Mouse (Mus musculus): ENCODE measurements around the gene P2rx5. TPM values are rescaled to one million over a fixed set of nuclear protein-coding genes. Genes with fewer than 3 reads are reported as not detected.

The P2rx5 gene
- polyA plus RNA-seq, 1 experiment from 2014 or later, result not detected

GRCm38 (mm10) chr11:73162284-73162683 is 2.1 kb downstream of the P2rx5 start:
- ATAC-seq (replicated peaks; ENCODE audit: low FRiP score, low TSS enrichment, low read depth), result no peak

DNA sequence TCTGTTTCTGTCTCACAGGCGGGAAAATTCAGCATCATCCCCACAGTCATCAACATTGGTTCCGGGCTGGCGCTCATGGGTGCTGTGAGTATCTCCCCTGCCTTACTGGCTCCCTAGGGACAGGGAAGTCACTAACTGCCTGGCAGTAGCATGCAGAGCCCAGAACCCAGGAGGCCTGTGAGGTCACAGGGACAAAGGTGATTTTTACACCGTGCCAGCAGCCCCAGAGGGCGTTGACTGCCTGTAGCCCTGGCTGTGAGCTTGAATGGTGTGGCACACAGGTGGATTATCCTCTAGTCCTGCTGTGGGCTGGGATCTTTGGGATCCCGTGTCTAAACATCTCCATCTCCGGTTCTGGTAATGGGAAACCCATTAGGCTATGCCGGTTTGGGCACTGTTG is 7.8 kb downstream of the P2rx5 start:
- no peaks in the 10 kb centered on the region for H3K27me3 ChIP-seq (replicated peaks; ENCODE audit: control insufficient read depth, insufficient read depth, low read length)
- peaks cover 7% of the 10 kb centered on the region for H3K36me3 ChIP-seq (ENCODE audit: control insufficient read depth, insufficient read depth, low read length)

More at GRCm38 (mm10) chr11:73162284-73162683, 2.1 kb downstream of the P2rx5 start:
- H3K9me3 ChIP-seq (ENCODE audit: control insufficient read depth, low read length), result no peaks in the 10 kb centered on the region
- H3K27ac ChIP-seq (ENCODE audit: low read depth), result no peak overlapping the region
- 67% methylated on average over 5 of the region's 5 CpGs for WGBS
- H3K4me1 ChIP-seq (replicated peaks; ENCODE audit: control insufficient read depth, insufficient read depth, low read length), result peaks cover 5% of the 10 kb centered on the region; the same call in 1 of the 2 replicates
- no peak overlapping the region for H3K4me3 ChIP-seq (ENCODE audit: low read depth, low read length)
- no peak overlapping the region for H3K9ac ChIP-seq (ENCODE audit: low read length)
- no peak overlapping the region for H3K4me2 ChIP-seq (ENCODE audit: low read length)
- H3K27me3 ChIP-seq (replicated peaks; ENCODE audit: control insufficient read depth, insufficient read depth, low read length), result peaks cover 27% of the 10 kb centered on the region
- no peak for DNase-seq (ENCODE audit: low spot score)
- H3K36me3 ChIP-seq (ENCODE audit: control insufficient read depth, insufficient read depth, low read length), result no peaks in the 10 kb centered on the region

GRCm38 (mm10) chr11:73168576-73168975 is 8.4 kb downstream of the P2rx5 start:
- H3K9ac ChIP-seq (ENCODE audit: low read length), result no peak overlapping the region
- H3K27me3 ChIP-seq (replicated peaks; ENCODE audit: control insufficient read depth, insufficient read depth, low read length), result no peaks in the 10 kb centered on the region
- no peak overlapping the region for H3K4me2 ChIP-seq (ENCODE audit: low read length)
- 79% methylated on average over 6 of the region's 6 CpGs for WGBS
- no peaks in the 10 kb centered on the region for H3K9me3 ChIP-seq (ENCODE audit: control insufficient read depth, low read length)
- H3K4me1 ChIP-seq (replicated peaks; ENCODE audit: control insufficient read depth, insufficient read depth, low read length), result peaks cover 8% of the 10 kb centered on the region
- no peak overlapping the region for H3K27ac ChIP-seq (ENCODE audit: low read depth)
- no peak for ATAC-seq (replicated peaks; ENCODE audit: low FRiP score, low TSS enrichment, low read depth)
- peaks cover 12% of the 10 kb centered on the region for H3K36me3 ChIP-seq (ENCODE audit: control insufficient read depth, insufficient read depth, low read length)
- H3K4me3 ChIP-seq (ENCODE audit: low read depth, low read length), result no peak overlapping the region
- no peak for DNase-seq (ENCODE audit: low spot score)

More for the DNA sequence above, 7.8 kb downstream of the P2rx5 start:
- no peaks in the 10 kb centered on the region for H3K9me3 ChIP-seq (ENCODE audit: control insufficient read depth, low read length)
- no peak for ATAC-seq (replicated peaks; ENCODE audit: low FRiP score, low TSS enrichment, low read depth)
- H3K4me3 ChIP-seq (ENCODE audit: low read depth, low read length), result no peak overlapping the region
- H3K9ac ChIP-seq (ENCODE audit: low read length), result no peak overlapping the region
- no peak for DNase-seq (ENCODE audit: low spot score)
- peaks cover 8% of the 10 kb centered on the region for H3K4me1 ChIP-seq (replicated peaks; ENCODE audit: control insufficient read depth, insufficient read depth, low read length)
- no peak overlapping the region for H3K4me2 ChIP-seq (ENCODE audit: low read length)
- 82% methylated on average over 8 of the region's 8 CpGs for WGBS
- no peak overlapping the region for H3K27ac ChIP-seq (ENCODE audit: low read depth)

DNA sequence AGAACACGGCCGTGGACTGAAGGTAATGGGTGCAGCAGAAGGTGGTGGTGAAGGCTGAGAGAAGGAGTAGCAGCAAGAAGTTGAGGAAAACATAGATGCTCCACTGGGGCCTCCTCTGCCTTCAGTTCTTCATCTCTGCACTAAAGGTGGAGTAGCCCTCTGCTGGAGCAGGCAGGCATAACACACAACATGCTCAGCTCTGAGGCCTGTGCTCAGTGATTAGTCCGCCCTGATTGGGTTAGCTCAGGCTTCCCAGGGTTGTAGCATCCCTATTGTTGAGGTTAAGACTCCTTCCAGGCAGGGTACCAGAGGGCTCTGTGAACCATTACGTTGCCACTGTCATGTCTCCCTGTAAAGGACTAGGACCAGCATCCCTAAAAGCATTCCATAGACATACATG is 9.0 kb downstream of the P2rx5 start:
- ATAC-seq (replicated peaks; ENCODE audit: low FRiP score, low TSS enrichment, low read depth), result no peak; the same call in 1 of the 2 replicates

GRCm38 (mm10) chr11:73172186-73172585 is 12.0 kb downstream of the P2rx5 start:
- Histone ChIP-seq H3K4me3 (ENCODE audit: low read depth, low read length) (no peak overlapping the region), H3K9ac (ENCODE audit: low read length) (no peak overlapping the region), H3K4me2 (ENCODE audit: low read length) (no peak overlapping the region), H3K9me3 (ENCODE audit: control insufficient read depth, low read length) (no peaks in the 10 kb centered on the region), H3K27me3 (replicated peaks; ENCODE audit: control insufficient read depth, insufficient read depth, low read length) (no peaks in the 10 kb centered on the region), H3K4me1 (replicated peaks; ENCODE audit: control insufficient read depth, insufficient read depth, low read length) (peaks cover 20% of the 10 kb centered on the region), H3K36me3 (ENCODE audit: control insufficient read depth, insufficient read depth, low read length) (peaks cover 22% of the 10 kb centered on the region), H3K27ac (ENCODE audit: low read depth) (no peak overlapping the region)
- 46% methylated on average over 5 of the region's 5 CpGs for WGBS
- ATAC-seq (replicated peaks; ENCODE audit: low FRiP score, low TSS enrichment, low read depth), result no peak
- DNase-seq (ENCODE audit: low spot score), result no peak

More for the DNA sequence above, 9.0 kb downstream of the P2rx5 start:
- Histone ChIP-seq H3K27me3 (replicated peaks; ENCODE audit: control insufficient read depth, insufficient read depth, low read length) (no peaks in the 10 kb centered on the region), H3K4me2 (ENCODE audit: low read length) (no peak overlapping the region), H3K27ac (ENCODE audit: low read depth) (no peak overlapping the region), H3K9me3 (ENCODE audit: control insufficient read depth, low read length) (no peaks in the 10 kb centered on the region), H3K36me3 (ENCODE audit: control insufficient read depth, insufficient read depth, low read length) (peaks cover 16% of the 10 kb centered on the region), H3K4me3 (ENCODE audit: low read depth, low read length) (no peak overlapping the region), H3K4me1 (replicated peaks; ENCODE audit: control insufficient read depth, insufficient read depth, low read length) (peaks cover 8% of the 10 kb centered on the region), H3K9ac (ENCODE audit: low read length) (no peak overlapping the region)
- 50% methylated on average over 4 of the region's 4 CpGs for WGBS
- peak; percentile 78 for DNase-seq (ENCODE audit: low spot score)

DNA sequence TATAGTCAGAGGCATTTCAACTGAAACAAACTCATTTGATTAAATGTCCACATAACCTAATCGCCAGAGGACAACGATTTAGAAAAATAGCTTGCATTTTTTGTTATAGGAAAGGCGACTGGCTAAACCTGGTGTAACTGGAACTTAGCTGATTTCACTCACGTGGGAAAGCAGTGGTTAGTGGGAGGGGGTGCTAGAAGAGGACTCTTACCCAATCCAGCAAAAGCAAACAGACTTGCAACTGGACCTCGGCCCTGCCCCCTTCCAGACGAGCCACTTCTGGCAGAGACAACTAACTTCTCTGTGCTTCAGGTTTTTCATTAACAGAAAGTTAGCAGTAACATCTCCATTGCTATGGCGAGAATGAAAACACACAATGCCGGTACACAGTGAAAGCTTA is 15.4 kb downstream of the P2rx5 start:
- no peak for DNase-seq (ENCODE audit: low spot score)
- 35% methylated on average over 8 of the region's 8 CpGs for WGBS
- peak overlapping the region; percentile 93 for H3K4me2 ChIP-seq (ENCODE audit: low read length)
- H3K4me1 ChIP-seq (replicated peaks; ENCODE audit: control insufficient read depth, insufficient read depth, low read length), result peaks cover 30% of the 10 kb centered on the region
- peak overlapping the region; percentile 91 for H3K4me3 ChIP-seq (ENCODE audit: low read depth, low read length)
- no peak; the same call in 1 of the 2 replicates for ATAC-seq (replicated peaks; ENCODE audit: low FRiP score, low TSS enrichment, low read depth)
- H3K9ac ChIP-seq (ENCODE audit: low read length), result peak overlapping the region; percentile 88
- H3K27ac ChIP-seq (ENCODE audit: low read depth), result peak overlapping the region; percentile 97
- no peaks in the 10 kb centered on the region for H3K9me3 ChIP-seq (ENCODE audit: control insufficient read depth, low read length)
- H3K36me3 ChIP-seq (ENCODE audit: control insufficient read depth, insufficient read depth, low read length), result peaks cover 27% of the 10 kb centered on the region
- H3K27me3 ChIP-seq (replicated peaks; ENCODE audit: control insufficient read depth, insufficient read depth, low read length), result no peaks in the 10 kb centered on the region

DNA sequence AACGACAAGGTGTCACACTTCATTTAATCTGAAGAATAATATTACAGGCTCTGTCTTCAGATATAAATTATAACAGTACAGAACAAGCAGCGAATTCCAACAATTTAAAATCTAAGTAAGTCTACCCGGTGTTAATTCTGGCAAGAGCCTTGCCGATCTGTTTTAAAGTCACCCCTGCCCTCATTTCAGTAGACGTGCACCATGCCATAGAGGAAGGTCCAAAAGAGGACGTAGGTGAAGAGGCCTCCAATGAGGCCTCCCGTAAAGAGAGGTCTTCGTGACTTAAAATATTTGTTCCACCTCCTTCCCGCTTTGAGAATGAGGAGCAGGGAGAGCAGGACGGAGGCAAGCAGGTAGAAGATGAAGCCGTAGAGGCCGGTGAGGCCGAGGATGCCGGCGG is 16.0 kb downstream of the P2rx5 start:
- Histone ChIP-seq H3K4me1 (replicated peaks; ENCODE audit: control insufficient read depth, insufficient read depth, low read length) (peaks cover 30% of the 10 kb centered on the region), H3K36me3 (ENCODE audit: control insufficient read depth, insufficient read depth, low read length) (peaks cover 26% of the 10 kb centered on the region), H3K27me3 (replicated peaks; ENCODE audit: control insufficient read depth, insufficient read depth, low read length) (no peaks in the 10 kb centered on the region), H3K9ac (ENCODE audit: low read length) (peak overlapping the region; percentile 88), H3K27ac (ENCODE audit: low read depth) (peak overlapping the region; percentile 97), H3K9me3 (ENCODE audit: control insufficient read depth, low read length) (no peaks in the 10 kb centered on the region), H3K4me3 (ENCODE audit: low read depth, low read length) (peak overlapping the region; percentile 91), H3K4me2 (ENCODE audit: low read length) (peak overlapping the region; percentile 93)
- 1% methylated on average over 15 of the region's 15 CpGs for WGBS
- DNase-seq (ENCODE audit: low spot score), result no peak
- no peak for ATAC-seq (replicated peaks; ENCODE audit: low FRiP score, low TSS enrichment, low read depth)

- peaks cover 28% of the 10 kb centered on the region for H3K4me1 ChIP-seq (replicated peaks; ENCODE audit: control insufficient read depth, insufficient read depth, low read length)
- H3K27ac ChIP-seq (ENCODE audit: low read depth), result peak within 1 kb of the TSS; percentile 97
- peaks cover 25% of the 10 kb centered on the region for H3K36me3 ChIP-seq (ENCODE audit: control insufficient read depth, insufficient read depth, low read length)
- peak within 1 kb of the TSS; percentile 93 for H3K4me2 ChIP-seq (ENCODE audit: low read length)
- no peaks in the 10 kb centered on the region for H3K9me3 ChIP-seq (ENCODE audit: control insufficient read depth, low read length)
- under 1% methylated on average over 80 of the region's 81 CpGs for WGBS
- ATAC-seq (replicated peaks; ENCODE audit: low FRiP score, low TSS enrichment, low read depth), result peak; percentile 96
- DNase-seq (ENCODE audit: low spot score), result peak; percentile 94
- peak within 1 kb of the TSS; percentile 88 for H3K9ac ChIP-seq (ENCODE audit: low read length)
- H3K27me3 ChIP-seq (replicated peaks; ENCODE audit: control insufficient read depth, insufficient read depth, low read length), result no peaks in the 10 kb centered on the region
- peak within 1 kb of the TSS; percentile 91 for H3K4me3 ChIP-seq (ENCODE audit: low read depth, low read length)
Observed at GRCm38 (mm10) chr11:73176608-73177508, 16.6 kb downstream of the P2rx5 start, which contains the start of the genes Emc6 and Tax1bp3. Emc6 (minus strand) TSS chr11:73177037. Tax1bp3 (plus strand) TSS chr11:73177083.
